Mouse (Mus musculus): ENCODE results near the gene Skp2.

DNA sequence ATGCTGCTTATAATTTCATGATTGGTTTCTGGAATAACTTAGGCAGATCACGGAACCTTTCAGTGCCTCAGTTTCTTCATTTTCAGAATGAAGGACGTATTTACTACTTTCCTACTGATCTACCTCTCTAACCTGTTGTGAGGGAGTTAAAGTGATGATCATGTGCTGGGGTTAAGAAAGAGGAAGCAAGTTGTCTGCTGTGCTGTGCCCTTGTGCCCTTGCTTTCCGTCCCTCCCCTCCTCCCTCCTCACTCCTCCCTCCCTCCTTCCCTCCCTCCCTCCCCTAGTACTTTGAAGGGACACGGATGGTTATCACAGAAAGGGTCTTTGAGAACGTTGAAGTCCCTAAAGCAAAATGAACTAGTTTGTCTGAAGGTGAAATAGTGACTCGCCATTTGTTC, 43.2 kb upstream of the Skp2 start:
- no peak for TF ChIP-seq POLR2A (IDR thresholded peaks at IDR 0.05; ENCODE audit: borderline replicate concordance, low read depth, low read length)
- no peak for TF ChIP-seq CTCF (IDR thresholded peaks at IDR 0.05; ENCODE audit: low read depth, low read length)

Measured in bone marrow macrophage, adult 2 months (primary cell).